Mouse (Mus musculus) gastrocnemius, adult 18-20 months (tissue): ENCODE measurements around the gene Stx16. TPM values are rescaled to one million over a fixed set of nuclear protein-coding genes. Genes with fewer than 3 reads are reported as not detected.
A peak's percentile ranks its signal among the peaks of the same experiment; 100 is the strongest.

Source experiments
- DNase-seq: peaks from one replicate; pipeline ENCODE4 v3.0.0; 2021; ENCODE audit warnings: low spot score
- total RNA-seq, 2 experiments: library from RNA; stranded (reverse); gene quantifications; 2 replicates each; pipeline ENCODE4 v1.2.3; 2021

The Stx16 gene
- total RNA-seq, 2 experiments from 2014 or later, result 18.1 to 19.0 TPM

DNA sequence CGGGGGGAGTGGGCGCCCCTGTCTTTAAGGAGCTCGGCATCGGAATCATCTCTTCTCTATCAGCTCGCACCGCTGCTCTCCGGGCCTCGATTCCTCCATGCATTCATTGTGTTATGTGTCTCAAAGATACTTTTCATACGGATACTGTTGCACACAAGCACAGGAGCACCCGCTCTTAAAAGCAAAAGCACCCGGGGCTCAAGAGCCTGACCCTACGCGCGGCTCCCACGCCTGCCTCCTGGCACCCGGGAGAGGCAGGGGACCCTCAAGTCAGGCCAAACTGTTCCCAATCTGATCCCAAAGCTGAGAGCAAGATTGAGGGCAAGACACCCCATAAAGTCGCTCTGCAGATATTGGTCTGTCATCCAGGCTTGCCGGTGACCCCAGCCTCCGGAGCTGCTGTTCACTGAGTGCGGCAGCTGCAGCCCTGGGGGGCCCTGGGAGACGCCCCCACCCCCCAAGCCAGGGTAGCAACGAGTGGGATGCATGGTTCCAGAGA, 987 bp upstream of the Stx16 start:
- DNase-seq, result no peak

DNA sequence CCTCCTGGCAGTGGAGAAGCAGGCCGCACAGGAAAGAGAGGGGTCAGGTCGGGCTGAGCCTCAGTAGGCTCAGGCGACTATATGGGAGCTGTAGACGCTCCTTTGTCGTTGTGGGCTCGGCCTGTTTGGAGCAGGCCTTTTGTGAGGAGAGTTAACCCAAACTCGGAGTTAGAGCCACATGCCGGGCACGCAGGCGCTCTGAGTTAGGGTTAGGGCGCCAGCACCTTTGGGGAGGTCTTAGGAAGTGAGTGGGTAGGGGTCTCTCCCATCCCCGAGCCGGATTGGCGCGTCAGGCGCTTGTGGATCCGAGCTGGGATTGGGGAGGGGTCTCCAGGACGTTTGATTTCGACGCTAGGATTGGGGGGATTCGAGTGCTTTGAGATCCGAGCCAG, 321 bp downstream of the Stx16 start:
- no peak for DNase-seq

GRCm38 (mm10) chr2:174077004-174077695, 1.0 kb downstream of the Stx16 start:
- no peak for DNase-seq

DNA sequence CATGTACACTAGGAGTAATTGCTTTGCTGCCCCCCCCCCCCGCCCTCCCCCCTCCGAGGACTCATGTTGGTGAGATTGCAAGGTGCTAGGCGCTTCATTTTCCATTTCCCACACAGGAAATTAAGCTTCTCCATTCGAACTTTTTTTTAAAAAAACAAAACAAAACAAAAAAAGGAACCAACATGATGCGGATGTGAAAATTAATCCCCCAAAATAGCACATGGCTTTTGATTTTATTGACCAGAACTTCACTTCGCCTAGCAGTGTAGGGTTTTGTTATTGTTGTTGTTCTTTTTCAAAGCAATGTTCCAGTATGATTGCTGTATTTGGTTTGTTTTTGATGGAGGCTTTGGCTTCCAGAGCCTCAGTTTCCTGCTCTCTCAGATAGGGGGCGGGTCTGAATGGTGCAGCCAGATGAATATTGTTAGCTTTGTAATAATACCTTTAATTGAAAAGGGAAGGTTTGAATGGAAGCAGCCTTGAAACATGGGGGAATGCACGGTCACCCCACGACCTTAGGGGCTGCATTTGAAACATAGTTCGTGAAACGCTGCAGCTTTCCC, 1.7 kb downstream of the Stx16 start:
- DNase-seq, result no peak

GRCm38 (mm10) chr2:174081833-174082232, 5.7 kb downstream of the Stx16 start:
- DNase-seq, result no peak

GRCm38 (mm10) chr2:174082380-174082918, 6.3 kb downstream of the Stx16 start:
- DNase-seq, result no peak

- no peak for DNase-seq
These were observed 19.0 kb downstream of the Stx16 start for GRCm38 (mm10) chr2:174095086-174095485.

- DNase-seq, result no peak
These were observed 26.3 kb downstream of the Stx16 start for GRCm38 (mm10) chr2:174102399-174102798.

DNA sequence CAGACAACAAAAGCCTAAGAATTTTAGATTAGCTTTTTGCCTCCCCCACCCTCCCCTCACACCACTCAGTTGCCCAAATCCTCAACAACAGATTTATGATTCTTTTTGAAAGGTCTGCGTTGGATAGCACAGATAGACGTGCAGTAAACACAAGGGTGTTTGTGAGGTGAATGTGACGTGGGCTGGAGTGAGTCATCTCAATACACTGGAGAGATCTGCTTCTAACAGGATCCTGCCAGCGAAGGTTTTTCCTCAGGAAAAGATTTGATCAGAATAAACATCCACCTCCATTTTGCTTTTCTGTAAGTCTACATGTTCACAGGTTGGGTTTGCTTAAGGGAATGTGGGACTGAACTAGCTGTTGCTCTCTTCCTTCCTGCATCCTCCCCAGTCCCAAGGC, 27.4 kb downstream of the Stx16 start:
- DNase-seq, result no peak

GRCm38 (mm10) chr2:174107375-174107774, 31.3 kb downstream of the Stx16 start:
- DNase-seq, result no peak

DNA sequence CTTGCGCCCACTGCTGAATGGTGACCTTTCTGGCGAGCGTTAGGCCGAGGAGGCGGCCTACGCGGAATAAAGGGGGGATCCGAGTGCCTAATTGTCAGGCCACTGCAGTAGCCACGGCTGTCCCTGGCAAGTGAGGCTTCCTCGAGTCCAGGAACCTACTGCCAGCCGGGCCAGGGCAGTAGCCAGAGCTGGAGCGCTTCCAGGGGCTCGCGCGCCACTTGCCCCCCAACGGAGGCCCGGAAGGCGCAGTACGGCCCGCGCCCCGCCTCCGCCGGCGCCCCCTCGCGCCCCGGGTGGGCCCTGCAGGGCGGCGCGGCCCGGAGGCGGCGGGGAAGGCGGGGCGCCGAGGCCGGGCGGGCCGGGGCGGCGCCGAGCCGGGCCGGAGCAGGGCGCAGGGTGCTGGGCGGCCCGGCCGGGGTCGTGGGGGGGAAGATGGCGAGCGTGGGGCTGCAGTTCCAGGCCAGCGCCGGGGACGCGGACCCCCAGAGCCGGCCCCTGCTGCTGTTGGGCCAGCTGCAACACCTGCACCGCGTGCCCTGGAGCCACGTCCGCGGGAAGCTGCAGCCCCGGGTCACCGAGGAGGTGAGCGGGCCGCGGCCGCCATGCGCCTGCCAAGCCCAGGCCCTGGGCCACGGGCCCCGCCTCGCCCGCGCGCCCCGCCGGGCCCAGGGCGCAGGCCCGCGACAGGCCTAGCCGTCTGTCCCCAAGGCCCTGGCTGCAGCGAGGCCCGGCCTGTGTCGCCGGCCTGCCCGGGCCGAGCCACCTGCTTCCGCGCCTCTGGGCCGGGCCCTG, 34.1 kb downstream of the Stx16 start, which contains the start of gene Npepl1:
TSS of gene Npepl1 (plus strand) at position 359 of the 792 bp plus-strand sequence.
- DNase-seq, result peak; percentile 77

DNA sequence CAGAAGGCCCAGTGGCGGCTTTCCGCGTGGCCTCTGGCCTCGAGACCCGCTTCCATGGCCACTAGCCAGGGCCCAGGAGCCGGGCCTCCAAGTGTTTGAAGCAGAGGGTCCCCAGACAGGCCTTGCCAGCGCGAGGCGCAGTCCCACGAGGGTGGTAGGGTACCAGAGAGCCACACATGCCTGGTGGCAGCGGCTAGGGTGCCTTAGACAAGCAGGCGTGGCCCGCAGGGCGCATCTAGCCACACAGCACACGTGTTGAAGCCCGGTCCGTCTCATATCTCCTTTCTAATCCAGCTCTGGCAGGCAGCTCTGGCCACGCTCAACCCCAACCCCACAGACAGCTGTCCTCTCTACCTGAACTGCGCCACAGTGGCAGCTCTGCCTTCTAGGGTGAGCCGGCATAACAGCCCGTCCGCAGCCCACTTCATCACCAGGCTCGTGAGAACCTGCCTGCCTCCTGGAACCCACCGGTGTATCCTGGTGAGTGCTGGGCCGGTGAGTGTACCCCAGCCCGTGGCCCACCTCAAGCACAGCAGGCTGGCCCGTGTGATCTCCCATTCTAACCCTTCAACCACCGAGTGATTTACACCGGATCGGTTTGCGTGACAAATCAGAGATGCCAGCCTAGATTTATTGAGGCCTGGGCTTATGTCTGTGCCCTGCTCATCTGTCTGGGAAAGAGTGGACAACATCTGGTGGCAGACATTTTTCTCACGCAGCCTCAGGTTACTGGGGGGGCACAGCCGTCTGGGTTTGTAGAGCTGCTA, 34.9 kb downstream of the Stx16 start:
- DNase-seq, result peak; percentile 45

- DNase-seq, result no peak
These were observed 36.8 kb downstream of the Stx16 start for GRCm38 (mm10) chr2:174112931-174113330.

DNA sequence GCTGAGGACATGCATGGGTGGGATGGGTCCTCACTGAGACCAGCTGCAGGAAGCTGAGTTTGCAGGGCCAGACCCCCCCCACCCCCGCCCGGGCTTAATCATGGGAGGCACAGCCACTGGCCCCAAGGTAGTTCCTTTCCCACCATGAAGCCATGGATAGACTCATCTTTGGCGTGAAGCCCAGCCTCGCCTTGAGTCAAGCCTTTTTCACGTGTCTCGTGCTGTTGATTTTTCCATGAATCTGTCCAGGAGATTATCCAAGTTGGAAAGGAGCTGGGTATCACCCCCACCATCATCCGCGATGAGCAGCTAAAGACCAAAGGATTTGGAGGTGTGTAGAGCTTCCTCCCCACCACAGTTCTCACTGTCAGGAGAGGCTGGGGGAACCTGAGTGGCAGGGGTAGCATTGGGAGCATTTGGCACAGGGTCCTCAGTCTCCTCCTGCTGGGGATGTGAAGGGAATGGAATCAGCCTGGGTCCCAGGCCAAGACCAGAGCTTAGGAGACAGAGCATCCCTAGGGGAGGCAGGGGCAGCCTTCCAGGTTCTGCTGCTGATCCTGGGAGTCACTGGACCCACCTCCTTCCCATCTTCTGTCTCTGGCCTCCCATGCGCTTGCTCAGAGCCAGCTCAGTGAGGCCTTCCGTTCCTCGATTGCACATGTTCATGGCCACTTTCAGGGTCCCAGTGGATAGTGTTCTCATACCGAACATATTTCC, 38.2 kb downstream of the Stx16 start:
- peak; percentile 59 for DNase-seq

DNA sequence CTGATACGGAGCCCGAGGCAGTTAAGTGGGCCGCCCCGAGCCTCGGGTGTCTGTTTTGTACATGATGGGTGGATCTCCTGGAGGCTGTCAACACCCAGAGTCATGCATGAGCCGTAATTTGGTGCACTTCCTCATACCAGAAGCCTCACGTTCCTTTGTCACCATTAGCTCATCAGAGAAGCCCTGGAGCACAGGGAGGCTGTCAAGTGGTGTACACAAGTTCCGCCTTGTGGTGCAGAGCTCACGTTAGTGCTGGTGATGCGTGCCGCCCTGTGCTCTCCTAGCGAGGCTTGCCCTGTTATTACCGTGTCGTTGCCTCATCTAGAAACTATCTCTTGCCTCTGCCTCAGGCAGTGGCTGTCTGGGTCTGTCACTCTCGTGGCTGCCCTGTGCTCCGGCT, 40.8 kb downstream of the Stx16 start:
- no peak for DNase-seq

GRCm38 (mm10) chr2:174118141-174118540, 42.0 kb downstream of the Stx16 start:
- no peak for DNase-seq

DNA sequence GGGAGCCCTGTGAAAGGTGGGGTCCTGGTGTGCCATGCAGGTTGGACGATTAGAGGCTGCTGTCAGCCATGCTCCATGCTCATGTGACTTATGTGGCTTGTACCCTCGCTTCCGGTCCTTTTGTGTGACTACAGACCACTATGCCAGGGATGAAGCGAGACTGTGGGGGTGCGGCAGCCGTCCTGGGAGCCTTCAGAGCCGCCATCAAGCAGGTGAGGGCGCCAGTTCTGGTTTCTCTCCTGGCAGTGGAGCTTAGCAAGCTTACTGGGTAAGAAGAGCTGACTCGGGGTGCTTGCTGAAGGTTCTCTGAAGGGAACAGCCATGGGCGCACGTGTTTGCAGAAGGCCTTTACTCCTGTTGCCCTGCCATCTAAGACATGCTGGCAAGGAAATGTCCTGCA, 43.2 kb downstream of the Stx16 start:
- DNase-seq, result no peak

DNA sequence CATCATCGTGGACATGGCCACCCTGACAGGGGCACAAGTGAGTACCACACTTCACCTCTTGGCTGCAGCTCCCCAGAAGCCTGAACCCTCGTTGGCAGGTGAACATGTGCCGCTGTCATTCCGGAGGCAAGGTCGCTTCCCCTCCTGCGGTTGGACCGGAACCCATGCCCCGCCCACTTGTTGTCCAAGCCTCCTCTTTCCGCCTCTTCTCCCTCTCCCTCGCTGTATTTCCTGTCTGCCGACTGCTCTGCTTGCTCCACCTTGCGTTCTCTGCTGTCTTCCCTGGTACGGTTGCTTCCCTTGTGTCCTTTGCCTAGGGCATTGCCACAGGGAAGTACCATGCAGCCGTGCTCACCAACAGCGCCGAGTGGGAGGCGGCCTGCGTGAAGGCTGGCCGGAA, 44.5 kb downstream of the Stx16 start:
- DNase-seq, result no peak

- no peak for DNase-seq
These were observed 45.4 kb downstream of the Stx16 start for GRCm38 (mm10) chr2:174121411-174121947.

GRCm38 (mm10) chr2:174122331-174122730, 46.2 kb downstream of the Stx16 start:
- no peak for DNase-seq
